Mouse (Mus musculus) embryonic facial prominence, embryonic 11.5 days (tissue): ENCODE measurements around the gene Smim14. TPM values are rescaled to one million over a fixed set of nuclear protein-coding genes. Genes with fewer than 3 reads are reported as not detected.
A peak's percentile ranks its signal among the peaks of the same experiment; 100 is the strongest.

Source experiments
- ATAC-seq: fragments of 200-750 bp; cut with Nextera tagmentation; replicated peaks from 2 replicates; pipeline ENCODE4 v1.8.0; 2017; ENCODE audit warnings: low read depth; ENCODE audit not compliant: insufficient number of reproducible peaks, low FRiP score, low TSS enrichment
- DNase-seq: peaks from one replicate; pipeline ENCODE4 v3.0.0-alpha.2; 2015; ENCODE audit warnings: low spot score
- H3K27ac ChIP-seq: fragments of 300-500 bp; sonication (generic); replicated peaks from 2 replicates; pipeline ENCODE4 v1.5.1; 2014; ENCODE audit warnings: mild to moderate bottlenecking, low read depth, low read length, control low read depth
- H3K27me3 ChIP-seq: fragments of 300-500 bp; sonication (generic); 2 replicates; pipeline ENCODE4 v1.6.1; 2014; ENCODE audit warnings: mild to moderate bottlenecking, low read length, moderate library complexity, mixed read lengths; ENCODE audit not compliant: control insufficient read depth, insufficient read depth
- H3K36me3 ChIP-seq: fragments of 300-500 bp; sonication (generic); replicated peaks from 2 replicates; pipeline ENCODE4 v1.6.1; 2014; ENCODE audit warnings: low read depth, mild to moderate bottlenecking, low read length, moderate library complexity, mixed read lengths; ENCODE audit not compliant: control insufficient read depth, insufficient read depth
- H3K4me1 ChIP-seq: fragments of 300-500 bp; sonication (generic); 2 replicates; pipeline ENCODE4 v1.6.1; 2014; ENCODE audit warnings: low read length, mixed read lengths; ENCODE audit not compliant: control insufficient read depth, insufficient read depth
- H3K4me2 ChIP-seq: fragments of 300-500 bp; sonication (generic); 2 replicates; pipeline ENCODE4 v1.6.1; 2014; ENCODE audit warnings: low read depth, mild to moderate bottlenecking, control low read depth, low read length, moderate library complexity
- H3K4me3 ChIP-seq: fragments of 300-500 bp; sonication (generic); 2 replicates; pipeline ENCODE4 v1.5.1; 2014; ENCODE audit warnings: low read depth, low read length, control low read depth
- H3K9ac ChIP-seq: fragments of 300-500 bp; sonication (generic); replicated peaks from 2 replicates; pipeline ENCODE4 v1.6.1; 2014; ENCODE audit warnings: mild to moderate bottlenecking, control low read depth, low read length
- H3K9me3 ChIP-seq: fragments of 300-500 bp; sonication (generic); replicated peaks from 2 replicates; pipeline ENCODE4 v1.6.1; 2016; ENCODE audit warnings: mild to moderate bottlenecking, low read length, inconsistent platforms, mixed read lengths; ENCODE audit not compliant: control insufficient read depth
- WGBS: fragments of 180-500 bp; shearing (Covaris S2); extraction: QIAGEN DNeasy Blood & Tissue Kit; methylation state at CpG from one replicate; pipeline ENCODE4 v1.1.7; 2014; 5-methylcytosine and 5-hydroxymethylcytosine counted together
- polyA plus RNA-seq: library from polyadenylated mRNA; unstranded; fragments of >200 nt; fragmentation: Nextera tagmentation; extraction: Ambion mirVana; gene quantifications from 2 replicates; pipeline ENCODE4 v1.2.1, GENCODE M21; 2014

Smim14 gene
- polyA plus RNA-seq, 1 experiment from 2014 or later, result 77.6 TPM

DNA sequence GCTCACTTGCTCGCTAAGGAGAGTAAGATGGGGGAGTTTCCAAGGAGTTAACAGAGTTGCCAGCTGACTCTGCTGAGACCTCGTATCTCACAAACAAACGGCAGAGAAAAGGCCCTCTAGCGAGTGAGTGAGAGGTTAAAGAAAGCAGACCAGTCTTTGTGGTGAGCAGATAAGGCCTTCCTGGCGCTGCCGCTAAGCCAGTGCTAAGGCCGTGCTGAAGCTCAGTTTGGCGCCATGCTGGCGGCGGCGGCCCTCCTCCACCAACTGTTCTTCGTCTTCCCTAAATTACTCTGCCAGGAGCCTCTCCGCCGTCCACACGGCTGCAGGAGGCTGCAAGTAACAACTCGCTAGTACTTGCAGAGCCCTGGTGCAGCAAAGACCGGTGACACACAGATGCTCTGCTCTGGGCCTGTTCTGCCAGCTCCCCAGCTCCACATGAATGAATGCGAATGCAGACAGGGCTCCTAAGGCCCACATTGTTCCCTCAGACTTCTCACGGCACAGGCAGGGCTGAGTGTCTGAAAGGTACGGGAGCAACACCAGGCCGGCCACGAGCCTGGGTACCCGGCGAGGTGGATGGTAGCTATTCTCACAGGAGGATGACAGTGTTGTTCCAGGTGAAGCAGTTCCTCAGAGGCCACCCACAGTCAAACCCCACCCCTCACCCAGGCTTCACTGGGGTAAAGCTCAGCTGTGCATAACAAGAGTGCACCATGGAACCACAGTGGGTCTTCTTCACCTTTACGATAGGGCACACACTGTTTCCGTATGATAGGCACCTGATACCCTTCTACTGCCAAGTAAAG lies 121.1 kb downstream of the Smim14 start:
- peak; percentile 73 for DNase-seq
- Histone ChIP-seq H3K27ac (peak overlapping the region; percentile 76), H3K27me3 (no peaks in the 10 kb centered on the region), H3K9me3 (no peaks in the 10 kb centered on the region), H3K4me1 (no peaks in the 10 kb centered on the region; the same call in 1 of the 2 replicates), H3K36me3 (peaks cover 5% of the 10 kb centered on the region), H3K4me3 (no peak overlapping the region), H3K9ac (peak overlapping the region; percentile 50), H3K4me2 (peak overlapping the region; percentile 19; the same call in 1 of the 2 replicates)
- ATAC-seq, result peak; percentile 84
- WGBS, result 18% methylated on average over 26 of the region's 26 CpGs

- DNase-seq, result no peak
- no peak overlapping the region for H3K9ac ChIP-seq
These were observed 129.0 kb downstream of the Smim14 start for GRCm38 (mm10) chr5:65407989-65408388.

DNA sequence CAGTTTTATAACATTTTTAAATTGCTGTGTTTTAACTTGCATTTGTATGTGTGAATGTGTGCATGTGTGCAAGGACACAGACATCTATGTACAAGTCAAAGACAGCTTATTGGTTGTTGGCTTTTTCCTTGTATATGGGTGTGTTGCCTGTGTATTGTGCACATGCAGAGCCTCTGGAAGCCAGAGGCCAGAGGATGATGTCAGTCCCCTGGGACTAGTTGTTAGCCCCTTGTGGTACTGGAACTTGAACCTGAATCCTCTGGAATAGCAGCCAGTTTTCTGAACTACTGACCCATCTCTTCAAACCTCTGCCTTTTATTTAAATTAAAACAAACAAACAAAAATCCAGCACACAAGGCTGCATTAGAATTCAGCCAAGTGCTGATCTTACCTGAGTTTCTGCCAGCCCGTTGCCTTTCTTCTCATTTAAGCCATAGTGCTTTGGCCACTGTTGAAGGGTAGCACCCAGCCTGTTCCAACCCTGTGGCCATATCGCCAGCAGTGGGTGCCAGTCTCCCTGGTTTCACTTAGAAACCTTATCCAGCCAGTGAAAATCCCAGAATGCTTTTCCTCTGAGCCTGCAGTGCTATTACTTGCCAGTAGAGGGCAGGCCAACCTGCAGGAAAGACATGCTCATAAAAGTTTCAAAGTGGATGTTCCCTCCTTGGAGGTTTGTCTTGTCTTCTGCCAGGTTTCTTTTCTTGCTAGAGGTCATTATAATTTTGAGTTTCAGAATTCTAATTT lies 135.6 kb downstream of the Smim14 start:
- H3K36me3 ChIP-seq, result peaks cover 2% of the 10 kb centered on the region; the same call in 1 of the 2 replicates
- DNase-seq (peak; percentile 81), ATAC-seq (0 out of 2 replicates have a peak, but pooled peaks have one; percentile 44)
- H3K27me3 ChIP-seq, result no peaks in the 10 kb centered on the region
- no peak overlapping the region for H3K27ac ChIP-seq
- 28% methylated on average over 2 of the region's 2 CpGs for WGBS
- H3K4me3 ChIP-seq, result no peak overlapping the region
- H3K9ac ChIP-seq, result no peak overlapping the region
- no peaks in the 10 kb centered on the region for H3K9me3 ChIP-seq
- H3K4me2 ChIP-seq, result no peak overlapping the region
- no peaks in the 10 kb centered on the region for H3K4me1 ChIP-seq

More at GRCm38 (mm10) chr5:65407989-65408388, 129.0 kb downstream of the Smim14 start:
- WGBS, result 40% methylated on average over 12 of the region's 12 CpGs
- no peaks in the 10 kb centered on the region for H3K27me3 ChIP-seq
- no peaks in the 10 kb centered on the region for H3K4me1 ChIP-seq
- H3K27ac ChIP-seq, result no peak overlapping the region
- H3K4me3 ChIP-seq, result no peak overlapping the region
- no peak for ATAC-seq
- no peak overlapping the region for H3K4me2 ChIP-seq
- H3K36me3 ChIP-seq, result peaks cover 2% of the 10 kb centered on the region
- no peaks in the 10 kb centered on the region for H3K9me3 ChIP-seq

Other genes starting within 250 kb of the Smim14 start
- 125 and 131 TPM in 2 replicates for gene Rfc1, start 201.5 kb downstream of the Smim14 start, polyA plus RNA-seq
- not detected in 2 replicates for gene Klb, start 188.9 kb downstream of the Smim14 start, polyA plus RNA-seq
- gene Rpl9, start 145.7 kb downstream of the Smim14 start, polyA plus RNA-seq, result 1,036 and 1,093 TPM in 2 replicates
- 70.4 and 70.6 TPM in 2 replicates for gene Lias, start 145.7 kb downstream of the Smim14 start, polyA plus RNA-seq
- gene Ugdh, start 101.2 kb downstream of the Smim14 start, polyA plus RNA-seq, result 104 and 112 TPM in 2 replicates
- gene Gm43552, start 44.4 kb downstream of the Smim14 start, polyA plus RNA-seq, result not detected in 2 replicates
- gene Ube2k, start within 50 bp of the Smim14 start, polyA plus RNA-seq, result 164 and 170 TPM in 2 replicates
- 110 and 129 TPM in 2 replicates for gene Pds5a, start 161.1 kb upstream of the Smim14 start, polyA plus RNA-seq
- 45.4 and 50.7 TPM in 2 replicates for gene N4bp2, start 226.3 kb upstream of the Smim14 start, polyA plus RNA-seq